Mouse (Mus musculus): ENCODE measurements at regions not wholly inside any gene's neighbourhood (a gene's known extent, or its start where the extent isn't known, plus 50 kb on each side); places are given as distances from the start of the nearest gene placed in this dataset.

- no peak for TF ChIP-seq CTCF (IDR thresholded peaks at IDR 0.05; ENCODE audit: low read depth, low read length)
- no peak for TF ChIP-seq POLR2A (IDR thresholded peaks at IDR 0.05; ENCODE audit: insufficient read depth, low read length)
- no peak for TF ChIP-seq EP300 (IDR thresholded peaks at IDR 0.05; ENCODE audit: insufficient read depth, low read depth, low read length)
These were observed 350.4 kb downstream of the Fut8 start for GRCm38 (mm10) chr12:77588297-77588696.
